Mouse (Mus musculus): ENCODE data around the gene Cer1. TPM values are rescaled to one million over a fixed set of nuclear protein-coding genes. Genes with fewer than 3 reads are reported as not detected.
A peak's percentile ranks its signal among the peaks of the same experiment; 100 is the strongest.

Cer1 gene
- polyA plus RNA-seq, 1 experiment from 2014 or later: 0.43 TPM

- Histone ChIP-seq H3K9ac (replicated peaks) (peak overlapping the region; percentile 85), H3K4me2 (peak overlapping the region; percentile 82), H3K27ac (no peak overlapping the region), H3K36me3 (no peaks in the 10 kb centered on the region), H3K4me1 (replicated peaks) (peaks cover 11% of the 10 kb centered on the region), H3K4me3 (replicated peaks) (peak overlapping the region; percentile 86), H3K27me3 (no peaks in the 10 kb centered on the region), H3K9me3 (no peaks in the 10 kb centered on the region)
- ATAC-seq (ENCODE audit: insufficient number of reproducible peaks, insufficient read depth, low FRiP score, low TSS enrichment, low read depth): no peak
- WGBS: 27% methylated on average over 4 of the region's 4 CpGs
Observed at GRCm38 (mm10) chr4:82858431-82859010, 26.4 kb downstream of the Cer1 start.

- Histone ChIP-seq H3K27me3 (no peaks in the 10 kb centered on the region), H3K27ac (no peak overlapping the region), H3K4me1 (replicated peaks) (peaks cover 11% of the 10 kb centered on the region), H3K4me3 (replicated peaks) (no peak overlapping the region), H3K9me3 (no peaks in the 10 kb centered on the region), H3K9ac (replicated peaks) (no peak overlapping the region), H3K36me3 (no peaks in the 10 kb centered on the region; the same call in 1 of the 2 replicates), H3K4me2 (no peak overlapping the region)
- no peak for ATAC-seq (ENCODE audit: insufficient number of reproducible peaks, insufficient read depth, low FRiP score, low TSS enrichment, low read depth)
- WGBS: 88% methylated on average over 3 of the region's 3 CpGs
Observed at GRCm38 (mm10) chr4:82856986-82857385, 28.0 kb downstream of the Cer1 start.

DNA sequence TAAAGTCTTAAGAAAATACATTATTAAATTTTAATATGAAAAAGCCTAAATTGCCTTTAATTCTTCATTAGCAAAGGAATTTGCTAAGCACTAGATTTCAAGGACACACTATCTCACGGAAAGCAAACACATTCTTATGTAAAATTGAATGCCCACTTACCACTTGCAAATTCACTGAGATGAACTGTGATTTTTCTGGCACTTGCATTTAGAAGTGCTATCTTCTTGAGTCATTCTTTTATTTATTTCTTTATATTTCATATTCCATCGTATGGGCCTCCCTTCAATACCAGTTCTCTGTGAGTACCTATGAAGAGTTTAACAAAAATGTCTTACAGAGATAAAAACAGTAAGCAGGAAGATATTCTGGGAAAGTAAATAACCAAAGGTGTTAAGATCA is 31.1 kb downstream of the Cer1 start:
- Histone ChIP-seq H3K27me3 (no peaks in the 10 kb centered on the region), H3K9ac (replicated peaks) (no peak overlapping the region)
- 91% methylated on average over 2 of the region's 2 CpGs for WGBS

DNA sequence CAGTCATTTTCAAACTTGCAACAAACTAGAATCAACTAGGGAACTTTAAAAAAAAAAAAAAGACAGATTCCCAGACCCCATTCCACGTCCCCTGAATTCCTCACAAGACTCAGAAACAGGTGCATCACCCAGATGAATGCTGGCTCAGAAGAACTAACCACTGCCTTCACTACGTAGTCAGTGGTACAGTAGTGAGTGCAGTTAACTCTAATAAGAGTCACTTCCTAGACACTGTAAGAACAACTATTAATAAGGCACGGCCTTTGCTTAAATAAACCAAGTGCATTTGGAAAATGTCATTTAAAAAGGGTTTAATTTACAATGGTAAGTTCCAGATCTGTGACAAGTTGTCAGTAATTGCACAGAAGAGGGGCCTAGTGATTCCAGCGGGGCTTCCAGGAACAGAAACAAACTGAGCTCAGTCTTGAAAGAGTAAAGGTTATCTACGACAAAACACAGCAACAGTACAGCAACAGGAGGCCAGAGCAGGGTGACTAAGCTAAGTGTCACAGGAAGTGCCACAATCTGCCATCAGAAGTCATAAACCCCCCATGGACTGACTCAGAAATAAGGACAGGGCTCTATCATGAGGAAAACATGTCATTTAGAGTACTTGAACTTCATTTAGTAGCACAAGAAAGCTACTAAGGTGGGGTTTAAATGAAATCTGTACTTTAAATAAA is 36.3 kb downstream of the Cer1 start:
- WGBS: 46% methylated on average over 5 of the region's 5 CpGs
- Histone ChIP-seq H3K4me2 (no peak overlapping the region), H3K4me3 (replicated peaks) (no peak overlapping the region), H3K9ac (replicated peaks) (no peak overlapping the region), H3K36me3 (peaks cover 14% of the 10 kb centered on the region), H3K27me3 (no peaks in the 10 kb centered on the region), H3K9me3 (no peaks in the 10 kb centered on the region), H3K27ac (no peak overlapping the region), H3K4me1 (replicated peaks) (peaks cover 3% of the 10 kb centered on the region; the same call in 1 of the 2 replicates)
- no peak for ATAC-seq (ENCODE audit: insufficient number of reproducible peaks, insufficient read depth, low FRiP score, low TSS enrichment, low read depth)

More for the DNA sequence above, 31.1 kb downstream of the Cer1 start:
- Histone ChIP-seq H3K27ac (no peak overlapping the region), H3K4me2 (no peak overlapping the region), H3K36me3 (no peaks in the 10 kb centered on the region; the same call in 1 of the 2 replicates), H3K4me1 (replicated peaks) (peaks cover 7% of the 10 kb centered on the region; the same call in 1 of the 2 replicates), H3K4me3 (replicated peaks) (no peak overlapping the region), H3K9me3 (no peaks in the 10 kb centered on the region)
- no peak for ATAC-seq (ENCODE audit: insufficient number of reproducible peaks, insufficient read depth, low FRiP score, low TSS enrichment, low read depth)

DNA sequence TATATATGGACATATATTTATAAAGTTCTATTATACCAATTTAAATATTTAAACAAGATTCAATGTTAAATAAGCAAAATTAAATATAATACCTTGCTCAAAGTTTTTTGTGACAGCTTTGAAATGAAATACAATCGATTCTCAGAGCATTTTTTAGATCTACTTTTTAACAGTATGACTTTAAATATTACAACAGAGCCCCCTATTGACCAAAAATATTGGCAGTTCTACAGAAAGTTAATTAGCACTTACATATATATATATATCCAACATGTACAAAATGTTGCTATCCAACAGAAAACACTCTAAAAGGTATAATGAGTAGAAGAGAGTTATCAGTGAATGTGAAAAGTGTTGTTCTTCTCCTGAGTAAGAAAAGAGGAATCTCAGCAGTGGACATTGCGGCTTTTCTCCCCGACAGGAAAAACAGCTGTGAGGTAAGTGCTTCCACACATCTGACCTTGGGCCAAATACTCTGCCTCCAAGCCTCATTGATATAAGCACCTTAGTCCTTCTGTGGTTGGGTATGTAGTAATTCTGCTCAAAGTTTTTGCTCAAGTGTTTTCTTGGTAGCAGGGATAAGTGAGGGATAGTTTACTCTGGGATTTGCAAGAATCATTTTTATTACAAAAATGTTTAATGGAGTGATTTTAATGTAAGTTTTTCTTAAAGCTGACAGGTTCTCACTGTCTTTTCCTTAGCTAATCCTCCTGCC is 47.3 kb downstream of the Cer1 start:
- H3K4me3 ChIP-seq (replicated peaks): no peak overlapping the region
- no peak for ATAC-seq (ENCODE audit: insufficient number of reproducible peaks, insufficient read depth, low FRiP score, low TSS enrichment, low read depth)
- H3K27ac ChIP-seq: no peak overlapping the region
- H3K36me3 ChIP-seq: peaks cover 41% of the 10 kb centered on the region
- no peaks in the 10 kb centered on the region for H3K9me3 ChIP-seq
- no peak overlapping the region for H3K4me2 ChIP-seq
- WGBS: 70% methylated on average over 3 of the region's 3 CpGs
- no peaks in the 10 kb centered on the region for H3K4me1 ChIP-seq (replicated peaks)
- H3K9ac ChIP-seq (replicated peaks): no peak overlapping the region
- no peaks in the 10 kb centered on the region for H3K27me3 ChIP-seq

Other genes starting within 250 kb of the Cer1 start
- 58.6 and 58.8 TPM in 2 replicates for gene Nfib, start 179.4 kb downstream of the Cer1 start, polyA plus RNA-seq (2016; fragmentation: Nextera tagmentation; extraction: Ambion mirVana)
- 13.3 and 14.9 TPM in 2 replicates for gene Zdhhc21, start 25.2 kb downstream of the Cer1 start, polyA plus RNA-seq (2016; fragmentation: Nextera tagmentation; extraction: Ambion mirVana)
- 8.6 and 8.9 TPM in 2 replicates for gene Frem1, start 167.2 kb upstream of the Cer1 start, polyA plus RNA-seq (2016; fragmentation: Nextera tagmentation; extraction: Ambion mirVana)

Data from limb, embryonic 12.5 days (tissue).